Mouse (Mus musculus) liver, adult 2 months (tissue): ENCODE measurements around the gene Tldc2. TPM values are rescaled to one million over a fixed set of nuclear protein-coding genes. Genes with fewer than 3 reads are reported as not detected.

Experiments used
- DNase-seq: peaks from one replicate; pipeline ENCODE4 v3.0.0-alpha.2; 2011; ENCODE audit warnings: low read depth, low spot score; ENCODE audit errors: extremely low read depth
- H3K27ac ChIP-seq: fragments of 200-500 bp; replicated peaks from 2 replicates; pipeline ENCODE4 v1.5.1; 2012; ENCODE audit warnings: low read depth, mild to moderate bottlenecking, control low read depth, inconsistent platforms, low read length; ENCODE audit not compliant: insufficient read depth
- H3K27me3 ChIP-seq: fragments of 200-500 bp; 2 replicates; pipeline ENCODE4 v1.6.1; 2012; ENCODE audit warnings: mild to moderate bottlenecking, moderate library complexity, low read length, inconsistent platforms; ENCODE audit not compliant: control insufficient read depth, insufficient read depth
- H3K36me3 ChIP-seq: fragments of 200-500 bp; 2 replicates; pipeline ENCODE4 v1.6.1; 2012; ENCODE audit warnings: low read length, inconsistent platforms; ENCODE audit not compliant: control insufficient read depth, insufficient read depth
- H3K4me1 ChIP-seq: fragments of 200-500 bp; 2 replicates; pipeline ENCODE4 v1.6.1; 2011; ENCODE audit warnings: low read length; ENCODE audit not compliant: control insufficient read depth, insufficient read depth
- H3K4me3 ChIP-seq: fragments of 200-500 bp; 2 replicates; pipeline ENCODE4 v1.5.1; 2011; ENCODE audit warnings: low read depth, mild to moderate bottlenecking, control low read depth, low read length, moderate library complexity; ENCODE audit not compliant: insufficient read depth
- H3K79me2 ChIP-seq: fragments of 200-500 bp; 2 replicates; pipeline ENCODE4 v1.6.1; 2012; ENCODE audit warnings: inconsistent platforms, mild to moderate bottlenecking, low read length, moderate library complexity; ENCODE audit not compliant: control insufficient read depth, insufficient read depth
- H3K9ac ChIP-seq: fragments of 200-500 bp; 2 replicates; pipeline ENCODE4 v1.6.1; 2012; ENCODE audit warnings: low read depth, mild to moderate bottlenecking, control low read depth, inconsistent platforms, low read length
- CTCF ChIP-seq: fragments of 200-500 bp; IDR thresholded peaks from 2 replicates; pipeline ENCODE4 v1.5.1; 2011; ENCODE audit warnings: low read depth, low read length, control low read depth
- POLR2A ChIP-seq: fragments of 200-500 bp; IDR thresholded peaks from 2 replicates; pipeline ENCODE4 v1.6.1; 2011; ENCODE audit warnings: low read length, control low read depth; ENCODE audit not compliant: insufficient read depth; ENCODE audit errors: extremely low read depth
- WGBS: fragments of 180-500 bp; shearing (Covaris S2); methylation state at CpG from one replicate; pipeline ENCODE4 v1.1.7; 2018; 5-methylcytosine and 5-hydroxymethylcytosine counted together
- polyA plus RNA-seq: library from polyadenylated mRNA; depleted of rRNA; stranded (reverse); fragments of >200 nt; gene quantifications from 2 replicates; pipeline ENCODE4 v1.2.3, GENCODE M21; 2012; rRNA removed
- total RNA-seq: library from RNA; depleted of rRNA; stranded (reverse); fragments of >200 nt; gene quantifications from 2 replicates; pipeline ENCODE4 v1.2.3, GENCODE M21; 2014; rRNA removed

Tldc2 gene
- not detected in 2 replicates for total RNA-seq
- polyA plus RNA-seq: not detected in 2 replicates

- no peak within 1 kb of the TSS for H3K4me3 ChIP-seq
Measured at GRCm38 (mm10) chr2:157086796-157087195, at the start of gene Tldc2. Gene Tldc2, plus strand, starts transcription at chr2:157087055.

GRCm38 (mm10) chr2:157037303-157037702 lies 49.6 kb upstream of the Tldc2 start:
- no peak overlapping the region for H3K9ac ChIP-seq
- DNase-seq: no peak
- no peak for TF ChIP-seq POLR2A
- TF ChIP-seq CTCF: no peak

More at GRCm38 (mm10) chr2:157086796-157087195, at the start of gene Tldc2:
- TF ChIP-seq POLR2A (no peak), CTCF (no peak)
- no peak within 1 kb of the TSS for H3K9ac ChIP-seq
- no peak within 1 kb of the TSS for H3K27ac ChIP-seq
- H3K79me2 ChIP-seq: no peaks in the 10 kb centered on the region
- DNase-seq: no peak
- H3K4me1 ChIP-seq: no peaks in the 10 kb centered on the region
- 68% methylated on average over 8 of the region's 8 CpGs for WGBS
- H3K27me3 ChIP-seq: no peaks in the 10 kb centered on the region
- H3K36me3 ChIP-seq: no peaks in the 10 kb centered on the region

GRCm38 (mm10) chr2:157039900-157040648 lies 46.8 kb upstream of the Tldc2 start:
- no peak for DNase-seq
- TF ChIP-seq POLR2A (no peak), CTCF (no peak)
- Histone ChIP-seq H3K4me1 (no peaks in the 10 kb centered on the region), H3K9ac (no peak overlapping the region), H3K36me3 (no peaks in the 10 kb centered on the region; the same call in 1 of the 2 replicates), H3K79me2 (0 out of 2 replicates have a peak, but pooled peaks cover 3% of the 10 kb centered on the region), H3K27ac (no peak overlapping the region), H3K27me3 (no peaks in the 10 kb centered on the region), H3K4me3 (no peak overlapping the region)
- WGBS: 85% methylated on average over 48 of the region's 50 CpGs

More at GRCm38 (mm10) chr2:157037303-157037702, 49.6 kb upstream of the Tldc2 start:
- Histone ChIP-seq H3K27me3 (no peaks in the 10 kb centered on the region), H3K4me3 (no peak overlapping the region), H3K79me2 (0 out of 2 replicates have a peak, but pooled peaks cover 3% of the 10 kb centered on the region), H3K36me3 (no peaks in the 10 kb centered on the region; the same call in 1 of the 2 replicates), H3K4me1 (no peaks in the 10 kb centered on the region), H3K27ac (no peak overlapping the region)
- 88% methylated on average over 9 of the region's 9 CpGs for WGBS

DNA sequence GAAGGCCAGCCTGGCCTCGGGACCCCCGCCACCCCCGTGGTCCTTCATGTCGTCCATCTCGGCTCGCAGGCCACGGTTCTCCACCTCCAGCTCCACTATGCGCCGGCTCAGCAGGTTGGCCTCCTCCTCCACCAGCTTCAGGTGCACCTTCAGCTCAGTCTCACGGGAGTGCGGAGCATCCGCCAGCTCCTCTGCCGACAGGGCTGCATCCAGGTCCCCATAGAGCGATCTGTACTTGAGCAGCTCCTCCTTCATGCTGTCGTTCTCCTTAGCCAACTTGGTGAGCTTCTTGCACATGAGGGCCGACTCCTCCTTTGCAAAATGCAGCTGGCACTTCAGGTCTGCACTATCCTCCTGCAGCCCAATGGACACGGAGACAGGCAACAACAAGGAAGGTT lies 46.2 kb upstream of the Tldc2 start:
- no peaks in the 10 kb centered on the region for H3K4me1 ChIP-seq
- no peak overlapping the region for H3K27ac ChIP-seq
- no peaks in the 10 kb centered on the region for H3K27me3 ChIP-seq
- no peak for DNase-seq
- WGBS: 87% methylated on average over 17 of the region's 17 CpGs
- no peaks in the 10 kb centered on the region; the same call in 1 of the 2 replicates for H3K36me3 ChIP-seq
- no peak overlapping the region for H3K9ac ChIP-seq
- TF ChIP-seq POLR2A (no peak), CTCF (no peak)
- H3K4me3 ChIP-seq: no peak overlapping the region
- H3K79me2 ChIP-seq: 0 out of 2 replicates have a peak, but pooled peaks cover 3% of the 10 kb centered on the region

- 80% methylated on average over 7 of the region's 7 CpGs for WGBS
- no peaks in the 10 kb centered on the region for H3K4me1 ChIP-seq
Measured at GRCm38 (mm10) chr2:157041421-157041820, 45.4 kb upstream of the Tldc2 start.

GRCm38 (mm10) chr2:157043556-157043955 lies 43.3 kb upstream of the Tldc2 start:
- H3K27me3 ChIP-seq: no peaks in the 10 kb centered on the region
- no peak for DNase-seq
- no peak overlapping the region for H3K9ac ChIP-seq
- H3K4me3 ChIP-seq: no peak overlapping the region
- TF ChIP-seq POLR2A (no peak), CTCF (no peak)
- H3K27ac ChIP-seq: no peak overlapping the region
- 0 out of 2 replicates have a peak, but pooled peaks cover 3% of the 10 kb centered on the region for H3K79me2 ChIP-seq
- no peaks in the 10 kb centered on the region for H3K36me3 ChIP-seq
- WGBS: 91% methylated on average over 8 of the region's 8 CpGs
- H3K4me1 ChIP-seq: no peaks in the 10 kb centered on the region

More at GRCm38 (mm10) chr2:157041421-157041820, 45.4 kb upstream of the Tldc2 start:
- H3K4me3 ChIP-seq: no peak overlapping the region
- H3K27ac ChIP-seq: no peak overlapping the region
- TF ChIP-seq POLR2A: no peak
- no peak for TF ChIP-seq CTCF
- H3K79me2 ChIP-seq: 0 out of 2 replicates have a peak, but pooled peaks cover 3% of the 10 kb centered on the region
- no peak for DNase-seq
- no peak overlapping the region for H3K9ac ChIP-seq
- H3K36me3 ChIP-seq: no peaks in the 10 kb centered on the region
- H3K27me3 ChIP-seq: no peaks in the 10 kb centered on the region
